Mouse (Mus musculus): ENCODE results near the gene Pus1.
A peak's percentile ranks its signal among the peaks of the same experiment; 100 is the strongest.

The Pus1 gene

DNA sequence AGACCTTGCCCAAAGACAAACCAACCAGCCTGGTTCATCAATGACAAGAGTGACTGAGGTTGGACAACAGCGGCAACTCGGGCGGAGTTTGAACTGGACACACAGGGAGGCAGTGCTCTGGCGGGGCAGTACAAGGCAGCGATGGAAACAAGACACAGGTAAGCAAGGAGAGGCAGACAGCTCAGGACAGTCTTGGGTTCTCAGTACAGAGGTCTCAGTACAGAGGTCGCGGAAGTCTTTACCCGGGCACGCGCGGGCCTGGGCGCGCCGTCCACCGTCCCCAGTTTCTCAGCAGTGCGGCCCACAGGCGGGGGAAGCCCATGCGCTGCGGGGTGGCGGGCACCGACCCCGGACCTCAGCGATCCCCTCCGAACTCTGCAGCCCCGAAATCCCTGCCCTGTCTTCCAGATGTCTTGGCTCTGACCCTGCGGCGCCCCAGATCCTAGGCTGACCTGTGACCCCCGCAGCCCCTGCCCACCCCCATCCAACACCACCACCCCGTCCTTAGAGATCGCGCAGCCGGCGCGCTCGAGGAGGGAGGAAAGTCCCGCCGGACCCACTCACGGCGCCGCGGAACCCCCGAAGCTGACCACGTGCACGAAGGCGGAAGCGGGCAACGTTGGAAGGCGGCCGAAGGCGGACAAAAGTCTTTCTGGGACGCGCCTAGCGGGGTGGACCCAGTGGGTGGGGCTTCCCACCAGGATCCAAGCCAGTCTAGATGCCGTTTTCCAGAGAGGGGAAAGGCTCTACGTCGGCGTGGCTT, at the start of gene Pus1:
Gene Pus1 (minus strand): TSS at position 662 of the 763 bp plus-strand sequence.
- DNase-seq (ENCODE audit: low spot score): peak; percentile 93

GRCm38 (mm10) chr5:110827576-110827975, 47.1 kb upstream of the Pus1 start:
- no peak for DNase-seq (ENCODE audit: low spot score)

GRCm38 (mm10) chr5:110826781-110827495, 46.5 kb upstream of the Pus1 start:
- no peak for DNase-seq (ENCODE audit: low spot score)

GRCm38 (mm10) chr5:110824421-110824820, 44.0 kb upstream of the Pus1 start:
- no peak for DNase-seq (ENCODE audit: low spot score)

GRCm38 (mm10) chr5:110809667-110810325, 29.3 kb upstream of the Pus1 start, which contains the start of gene Ulk1:
Gene Ulk1 (minus strand): TSS chr5:110810097.
- peak; percentile 98 for DNase-seq (ENCODE audit: low spot score)

GRCm38 (mm10) chr5:110808821-110809666, 28.6 kb upstream of the Pus1 start:
- DNase-seq (ENCODE audit: low spot score): peak; percentile 35

DNA sequence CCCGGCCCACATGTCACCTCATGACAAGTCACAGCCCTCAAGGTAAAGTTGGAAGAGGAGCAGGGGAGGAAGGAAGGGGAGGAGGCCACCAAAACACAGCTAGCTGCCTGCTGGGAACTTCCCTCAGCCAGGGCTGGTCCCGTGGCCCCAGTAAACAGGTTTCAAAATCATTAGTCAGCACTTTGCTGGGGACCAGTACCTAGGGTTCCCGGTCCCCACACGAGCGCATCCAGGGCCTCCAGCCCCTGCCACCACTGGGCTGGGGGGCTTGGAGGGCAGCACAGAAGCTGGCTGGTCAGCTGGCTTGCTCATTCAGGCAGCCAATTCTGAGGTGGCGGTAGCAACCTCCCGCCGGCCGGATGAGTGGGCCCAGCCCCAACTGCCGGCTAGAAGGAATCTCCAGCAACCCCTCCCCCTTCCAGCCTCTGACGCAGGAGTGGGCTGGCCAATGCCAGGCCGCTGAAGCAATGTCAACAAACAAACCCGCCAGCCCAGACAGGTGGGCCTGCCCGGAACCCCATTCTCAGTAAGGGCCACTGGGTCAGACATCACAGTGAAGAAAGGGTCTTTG, 27.7 kb upstream of the Pus1 start:
- peak; percentile 84 for DNase-seq (ENCODE audit: low spot score)

DNA sequence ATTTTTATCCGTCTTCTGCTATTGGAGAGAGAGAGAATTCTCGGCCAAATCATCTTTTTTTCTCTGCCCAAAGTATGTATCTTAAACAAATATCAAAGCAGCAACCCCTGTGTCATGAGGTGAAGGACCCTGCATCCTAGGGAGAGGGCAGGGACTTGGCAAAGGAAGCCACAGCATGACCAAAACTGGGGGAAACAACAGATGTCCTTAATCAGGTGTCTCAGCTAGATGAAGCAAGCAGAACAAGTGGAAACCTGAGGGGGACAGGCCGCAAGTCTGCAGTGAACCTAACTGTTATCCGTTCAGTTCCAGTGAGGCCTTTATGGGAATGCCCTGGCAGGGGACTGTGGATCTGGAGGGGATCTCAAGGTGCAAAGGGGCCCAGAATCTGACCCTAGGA, 27.0 kb upstream of the Pus1 start:
- no peak for DNase-seq (ENCODE audit: low spot score)

DNA sequence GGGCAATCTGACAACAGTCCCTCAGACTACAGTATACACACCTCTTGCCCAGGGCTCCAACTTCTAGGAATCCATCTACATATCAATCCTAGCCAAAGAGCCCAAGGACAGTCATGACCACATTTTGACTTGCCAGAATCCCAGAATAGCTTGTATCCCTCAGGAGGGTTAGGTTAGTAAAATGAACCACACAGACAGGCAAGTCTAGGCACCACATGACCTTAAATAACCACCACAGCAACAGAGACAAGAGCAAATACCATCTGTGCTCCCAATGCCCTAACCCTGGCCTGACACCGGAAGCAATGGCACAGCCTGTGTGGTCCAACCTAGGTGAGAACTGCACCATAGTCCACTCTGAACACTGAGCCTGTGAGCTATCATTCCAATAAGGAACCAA, 26.2 kb upstream of the Pus1 start:
- DNase-seq (ENCODE audit: low spot score): no peak

GRCm38 (mm10) chr5:110806154-110806553, 25.7 kb upstream of the Pus1 start:
- DNase-seq (ENCODE audit: low spot score): no peak

DNA sequence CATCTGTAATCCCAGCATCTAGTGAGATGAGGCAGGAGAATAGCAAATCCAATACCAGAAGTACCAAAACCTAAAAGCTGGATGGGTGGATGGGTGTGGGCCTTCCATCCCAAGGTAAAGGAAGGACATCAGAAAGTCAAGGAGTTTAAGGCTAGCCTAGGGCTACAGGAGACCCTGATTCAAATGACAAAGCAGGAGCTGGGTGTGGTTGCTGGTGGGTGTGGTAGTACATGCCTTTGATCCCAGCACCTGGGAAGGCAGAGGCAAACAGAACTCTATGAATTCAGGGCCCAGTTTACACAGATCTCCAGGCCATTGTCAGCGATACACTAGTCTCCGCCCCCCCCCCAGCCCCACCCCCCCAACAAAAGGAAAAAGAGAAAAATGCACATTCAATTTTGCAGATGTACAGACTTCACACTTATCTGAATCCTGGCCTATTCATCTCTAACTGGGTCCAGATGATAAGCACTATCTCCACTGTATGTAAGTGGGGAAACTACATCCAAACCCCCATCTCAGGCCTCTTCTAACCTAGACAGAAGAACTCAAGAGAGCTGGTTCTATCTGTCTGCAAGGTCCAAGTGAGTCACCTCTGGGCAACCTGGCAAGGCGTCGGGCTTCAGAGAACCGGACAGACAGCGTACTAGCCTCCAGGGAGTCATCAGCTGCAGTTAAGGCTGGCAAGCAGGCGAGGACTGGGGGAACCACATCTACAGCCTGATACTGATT, 23.7 kb upstream of the Pus1 start:
- DNase-seq (ENCODE audit: low spot score): peak; percentile 33

- no peak for DNase-seq (ENCODE audit: low spot score)
Measured at GRCm38 (mm10) chr5:110802809-110803208, 22.4 kb upstream of the Pus1 start.

DNA sequence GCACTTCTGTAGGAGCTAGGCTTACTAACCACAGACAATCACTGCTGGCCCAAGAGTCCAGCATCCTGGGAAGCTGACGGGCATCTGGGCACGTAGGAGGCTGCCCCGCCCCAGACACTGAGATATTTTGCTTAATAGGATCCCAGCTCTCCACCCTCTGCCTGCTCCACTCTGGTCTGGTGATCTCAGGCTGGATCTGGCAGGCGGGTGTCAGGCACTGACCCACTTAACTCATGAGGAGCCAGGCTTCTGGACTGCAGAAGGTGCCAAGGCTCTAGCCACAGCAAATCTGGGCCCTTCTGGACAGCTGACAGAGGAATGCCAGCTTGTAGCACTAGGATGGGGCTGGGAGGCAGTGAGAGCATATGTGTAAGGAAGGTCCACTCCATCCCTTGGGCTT, 21.7 kb upstream of the Pus1 start:
- DNase-seq (ENCODE audit: low spot score): peak; percentile 89

DNA sequence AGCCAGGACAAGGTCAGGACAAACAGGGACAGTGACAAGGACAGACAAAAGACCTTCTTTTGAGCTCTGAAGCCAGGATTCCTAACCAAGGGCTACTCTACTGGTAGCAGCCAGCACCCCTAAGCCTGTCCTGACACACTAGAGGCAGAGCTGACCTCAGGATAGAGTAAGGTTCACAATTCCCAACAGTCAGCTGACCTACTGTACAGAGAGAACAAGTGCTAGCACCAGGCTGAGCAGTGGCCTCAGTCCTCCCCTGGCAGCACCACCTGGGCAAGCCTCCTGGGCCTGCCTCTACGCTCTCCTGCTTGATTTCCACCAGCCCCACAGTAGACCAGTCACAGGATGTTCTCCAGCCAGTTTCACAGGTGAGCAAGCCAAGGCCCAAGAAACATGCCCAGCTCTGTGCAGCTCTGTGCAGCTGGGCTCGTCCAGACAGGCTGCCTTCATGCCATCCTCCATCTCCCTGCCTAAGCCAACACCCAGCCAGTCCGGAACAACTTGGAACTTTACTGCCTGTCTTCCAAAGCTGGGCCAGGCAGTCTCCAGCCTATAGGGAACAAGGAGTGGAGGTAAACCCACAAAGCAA, 20.7 kb upstream of the Pus1 start:
- no peak for DNase-seq (ENCODE audit: low spot score)

- no peak for DNase-seq (ENCODE audit: low spot score)
Measured at GRCm38 (mm10) chr5:110797696-110798095, 17.2 kb upstream of the Pus1 start.

GRCm38 (mm10) chr5:110794363-110794762, 13.9 kb upstream of the Pus1 start:
- DNase-seq (ENCODE audit: low spot score): peak; percentile 48

DNA sequence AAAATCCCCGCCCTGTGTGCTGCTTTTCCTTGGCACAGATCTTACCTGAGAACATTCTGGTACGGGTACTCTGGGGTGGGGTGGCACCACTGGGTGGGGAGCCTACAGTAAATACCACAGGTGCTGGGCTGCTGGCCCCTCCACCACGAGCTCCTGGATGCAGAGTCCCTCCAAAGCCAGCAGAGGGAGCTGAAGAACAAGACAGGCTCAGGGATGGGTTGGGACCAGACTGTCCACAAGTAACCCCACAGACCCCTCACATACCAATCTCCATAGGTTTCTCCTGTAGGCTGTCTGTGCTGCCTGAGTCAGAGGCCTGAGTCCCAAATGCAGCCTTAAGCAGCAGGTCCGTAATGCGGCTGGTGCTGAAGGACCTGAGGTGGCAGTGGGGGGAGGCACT, 8.2 kb upstream of the Pus1 start:
- DNase-seq (ENCODE audit: low spot score): peak; percentile 75

GRCm38 (mm10) chr5:110786081-110786835, 5.8 kb upstream of the Pus1 start:
- peak; percentile 79 for DNase-seq (ENCODE audit: low spot score)

GRCm38 (mm10) chr5:110783150-110783549, 2.7 kb upstream of the Pus1 start:
- no peak for DNase-seq (ENCODE audit: low spot score)
